ENCODE assay signal across 8 mouse cellular contexts in the genomic region with DNA sequence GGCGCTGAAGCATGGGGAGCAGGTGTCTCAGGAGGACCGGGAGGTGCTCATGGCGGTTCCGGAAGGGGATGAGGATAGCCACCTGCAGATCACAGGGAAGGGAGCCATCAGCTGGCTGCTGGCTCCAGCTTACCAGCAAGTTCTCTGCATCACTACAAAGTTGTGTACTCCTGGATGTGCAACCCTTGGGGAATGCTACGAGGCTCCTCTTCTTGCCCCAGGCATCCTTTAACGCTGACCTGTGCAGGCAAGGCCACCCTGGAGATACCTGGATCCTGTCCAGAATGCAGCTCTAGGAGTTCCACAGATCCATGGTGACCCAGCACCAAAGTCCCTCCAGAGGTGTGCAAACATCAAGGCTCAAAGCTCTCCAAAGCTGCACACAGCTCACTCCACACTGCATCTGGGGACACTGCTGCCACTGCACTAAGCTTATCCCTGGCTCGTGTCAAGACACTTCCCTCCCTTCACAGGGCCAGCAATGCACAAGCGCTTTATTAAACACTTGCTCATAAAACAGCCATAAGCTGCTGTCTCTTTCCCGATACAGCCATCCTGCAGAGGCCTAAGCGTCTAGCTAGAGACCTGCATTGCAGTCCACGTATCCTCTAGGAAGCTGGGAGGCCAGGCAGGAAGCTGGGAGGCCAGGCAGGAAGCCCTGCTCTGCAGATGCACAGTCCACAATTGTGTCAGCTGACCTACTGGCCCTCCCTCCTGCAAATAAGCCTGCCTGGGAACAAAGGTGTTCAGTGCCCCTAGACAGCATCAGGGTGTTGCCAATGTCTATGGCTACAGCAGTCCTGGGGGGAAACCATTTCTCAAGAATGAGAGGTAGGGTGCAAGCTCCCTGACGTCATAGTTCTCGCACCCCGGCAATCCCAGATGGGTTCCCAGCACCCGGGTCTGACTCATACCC. TPM values are rescaled to one million over a fixed set of nuclear protein-coding genes. Genes with fewer than 3 reads are reported as not detected.
DNase-seq lines count a peak whose midpoint lies in the region; ATAC-seq lines count a peak whose summit lies in the region.

No protein-coding gene starts in this region.

- H3K9me3 ChIP-seq in forebrain, embryonic 15.5 days: no peaks in the 10 kb centered on the region
- H3K9me3 ChIP-seq in forebrain, embryonic 16.5 days (ENCODE audit: control insufficient read depth, low read length): no peaks in the 10 kb centered on the region
- no peaks in the 10 kb centered on the region for H3K9me3 ChIP-seq in hindbrain, embryonic 12.5 days (replicated peaks)

- DNase-seq in spleen, postnatal 4 days (ENCODE audit: low spot score in 2 of 2): peak; percentile 12 to 57
- DNase-seq in spleen, adult 18-20 months: no peak
- DNase-seq in layer of hippocampus, postnatal 25 days (ENCODE audit: extremely low spot score in 1 of 2, low spot score in 1 of 2): peak; percentile 3 to 8
- peak; percentile 3 for DNase-seq in testis, postnatal 14 days (ENCODE audit: low spot score)
- no peak for DNase-seq in thymus, adult 18-20 months

- 0 out of 2 replicates have a peak, but pooled peaks cover 4% of the 10 kb centered on the region for H3K36me3 ChIP-seq in forebrain, embryonic 15.5 days
- no peaks in the 10 kb centered on the region for H3K36me3 ChIP-seq in forebrain, embryonic 16.5 days (ENCODE audit: control insufficient read depth, insufficient read depth)
- H3K36me3 ChIP-seq in hindbrain, embryonic 12.5 days: peaks cover 22% of the 10 kb centered on the region

- no peaks in the 10 kb centered on the region for H3K27me3 ChIP-seq in forebrain, embryonic 15.5 days
- no peaks in the 10 kb centered on the region for H3K27me3 ChIP-seq in forebrain, embryonic 16.5 days (replicated peaks; ENCODE audit: control insufficient read depth, insufficient read depth, low read length)
- H3K27me3 ChIP-seq in hindbrain, embryonic 12.5 days: no peaks in the 10 kb centered on the region

- peaks cover 12% of the 10 kb centered on the region; the same call in 1 of the 2 replicates for H3K4me1 ChIP-seq in forebrain, embryonic 15.5 days
- H3K4me1 ChIP-seq in forebrain, embryonic 16.5 days (replicated peaks; ENCODE audit: control insufficient read depth, insufficient read depth, low read length): peaks cover 8% of the 10 kb centered on the region
- peaks cover 10% of the 10 kb centered on the region for H3K4me1 ChIP-seq in hindbrain, embryonic 12.5 days

- no peak; the same call in 1 of the 2 replicates for ATAC-seq in forebrain, embryonic 15.5 days (replicated peaks)
- no peak for ATAC-seq in forebrain, embryonic 16.5 days
- no peak for ATAC-seq in hindbrain, embryonic 12.5 days (ENCODE audit: low FRiP score)

- H3K9ac ChIP-seq in forebrain, embryonic 15.5 days (replicated peaks): no peak overlapping the region
- no peak overlapping the region for H3K9ac ChIP-seq in forebrain, embryonic 16.5 days (replicated peaks; ENCODE audit: low read depth, low read length)
- no peak overlapping the region for H3K9ac ChIP-seq in hindbrain, embryonic 12.5 days

- no peak overlapping the region for H3K4me3 ChIP-seq in forebrain, embryonic 15.5 days
- no peak overlapping the region for H3K4me3 ChIP-seq in forebrain, embryonic 16.5 days (replicated peaks; ENCODE audit: low read length)
- H3K4me3 ChIP-seq in hindbrain, embryonic 12.5 days: no peak overlapping the region

- 87% methylated on average over 15 of the region's 15 CpGs for WGBS in forebrain, embryonic 15.5 days
- 88% methylated on average over 15 of the region's 15 CpGs for WGBS in forebrain, embryonic 16.5 days
- 88% methylated on average over 15 of the region's 15 CpGs for WGBS in hindbrain, embryonic 12.5 days

- H3K4me2 ChIP-seq in forebrain, embryonic 15.5 days (replicated peaks): no peak overlapping the region
- H3K4me2 ChIP-seq in forebrain, embryonic 16.5 days (ENCODE audit: low read length): no peak overlapping the region
- 0 out of 2 replicates have a peak overlapping the region, but pooled peaks have one; percentile 18 for H3K4me2 ChIP-seq in hindbrain, embryonic 12.5 days (replicated peaks)

- 0 out of 2 replicates have a peak overlapping the region, but pooled peaks have one; percentile 11 for H3K27ac ChIP-seq in forebrain, embryonic 15.5 days (replicated peaks)
- H3K27ac ChIP-seq in forebrain, embryonic 16.5 days (ENCODE audit: low read length): no peak overlapping the region
- H3K27ac ChIP-seq in hindbrain, embryonic 12.5 days: peak overlapping the region; percentile 40

RNA-seq across cellular contexts. Expression of a gene that starts 42.1 kb away (rescaled TPM):
- 15.2 and 18.8 TPM in 2 replicates for polyA plus RNA-seq in forebrain, embryonic 15.5 days (2015; fragmentation: Nextera tagmentation; extraction: Ambion mirVana)
- polyA plus RNA-seq in forebrain, embryonic 16.5 days (2015; fragmentation: Nextera tagmentation; extraction: Ambion mirVana): 9.9 and 12.5 TPM in 2 replicates
- 19.3 and 20.2 TPM in 2 replicates for polyA plus RNA-seq in hindbrain, embryonic 12.5 days (2016; fragmentation: Nextera tagmentation; extraction: Ambion mirVana)
- total RNA-seq in layer of hippocampus, postnatal 25 days (2021): 10 to 100 TPM; 45.5 to 53.0 TPM

Comparison
In these comparisons a context has a peak if more than half of its experiments do, and no peak if none do; other contexts are left out.
1. DNase-seq: peak in spleen, postnatal 4 days (2 of 2), layer of hippocampus, postnatal 25 days (2 of 2) and testis, postnatal 14 days (single experiment); none in spleen, adult 18-20 months (0 of 2) and thymus, adult 18-20 months (0 of 2).